Mouse (Mus musculus) yolk sac, embryonic 10.5 days (tissue): Measurements from ENCODE around the gene Phf21a.
"Not testable (repeated sequence)": the region's sequence is repeated elsewhere in the genome, so short reads cannot be mapped to it uniquely, and the experiment has no call there.

Experiments
- DNase-seq: peaks from one replicate; pipeline ENCODE4 v3.0.0-alpha.2; 2017; ENCODE audit warnings: low spot score

The Phf21a gene

GRCm38 (mm10) chr2:92082196-92082595 lies 10.7 kb upstream of the Phf21a start:
- no peak for DNase-seq

DNA sequence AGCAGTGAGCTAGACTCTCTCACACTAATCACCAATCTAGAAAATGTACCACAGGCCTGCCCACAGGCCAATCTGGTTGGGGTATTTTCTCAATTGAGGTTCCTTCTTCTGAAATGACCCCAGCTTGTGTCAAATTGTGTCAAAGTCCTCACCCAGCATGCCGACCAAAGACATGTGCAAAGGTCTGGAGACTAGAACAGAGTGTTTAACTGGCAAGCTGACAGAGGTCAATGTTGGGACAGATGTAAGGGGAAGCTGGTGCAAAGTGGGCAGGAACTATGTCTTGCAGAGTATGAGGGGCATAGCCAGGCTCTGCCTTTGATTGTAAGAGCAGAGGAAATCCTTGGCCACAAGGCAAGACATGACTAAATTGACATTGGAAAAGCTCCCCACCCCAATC lies 7.2 kb upstream of the Phf21a start:
- DNase-seq: no peak

DNA sequence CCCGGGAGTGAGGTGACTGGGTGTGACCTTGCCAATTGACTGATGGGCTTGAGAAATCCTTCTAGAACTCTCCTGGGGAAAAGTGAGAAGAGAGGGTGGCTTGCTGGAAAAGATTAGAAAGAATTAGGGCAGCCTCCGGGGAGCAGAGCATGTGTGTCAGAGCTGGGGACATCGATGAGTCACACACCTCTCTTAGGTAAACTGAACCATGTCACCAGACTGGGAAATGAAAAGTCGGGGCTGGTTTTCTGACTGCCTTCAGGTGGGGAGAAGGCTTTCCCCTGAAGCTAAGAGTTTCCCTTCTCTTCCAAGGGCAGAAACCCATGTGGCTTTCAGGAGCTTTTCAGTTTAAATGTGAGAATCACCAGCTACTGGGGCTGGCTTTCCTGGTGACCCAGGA lies 5.9 kb upstream of the Phf21a start:
- DNase-seq: no peak

- DNase-seq: no peak
Measured at GRCm38 (mm10) chr2:92089782-92090181, 3.1 kb upstream of the Phf21a start.

DNA sequence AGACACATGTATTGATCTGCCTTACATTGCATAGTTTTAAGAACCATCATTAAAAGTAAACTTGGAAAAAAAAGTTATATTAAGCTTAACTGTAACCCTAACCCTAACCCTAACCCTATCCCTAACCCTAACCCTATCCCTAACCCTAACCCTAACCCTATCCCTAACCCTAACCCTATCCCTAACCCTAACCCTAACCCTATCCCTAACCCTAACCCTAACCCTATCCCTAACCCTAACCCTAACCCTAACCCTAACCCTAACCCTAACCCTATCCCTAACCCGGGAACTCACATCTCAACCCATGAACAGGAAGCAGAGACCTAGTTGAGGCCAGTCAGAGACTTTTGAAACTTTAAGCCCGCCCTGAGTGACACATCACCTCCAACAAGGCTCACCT lies 586 bp downstream of the Phf21a start:
- DNase-seq: not testable (repeated sequence)

DNA sequence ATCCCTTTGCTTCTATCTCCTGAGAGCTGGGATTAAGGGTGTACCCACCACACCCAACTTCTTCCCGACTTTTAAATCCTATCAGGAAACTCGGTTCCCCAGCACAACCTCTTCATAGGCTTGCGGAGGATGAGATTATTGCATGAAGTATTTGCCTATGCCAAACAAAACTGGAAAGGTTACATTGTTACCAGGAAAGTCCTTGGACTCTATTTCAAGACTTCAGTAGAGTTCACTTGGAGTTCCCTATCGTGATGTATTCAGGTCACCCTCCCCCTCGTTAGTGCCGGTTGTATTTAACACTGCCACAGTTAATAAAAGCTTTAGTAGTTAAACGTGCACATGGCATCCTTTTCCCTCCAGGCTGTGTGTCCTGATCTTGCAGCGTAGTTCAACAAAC lies 1.2 kb downstream of the Phf21a start:
- DNase-seq: no peak

DNA sequence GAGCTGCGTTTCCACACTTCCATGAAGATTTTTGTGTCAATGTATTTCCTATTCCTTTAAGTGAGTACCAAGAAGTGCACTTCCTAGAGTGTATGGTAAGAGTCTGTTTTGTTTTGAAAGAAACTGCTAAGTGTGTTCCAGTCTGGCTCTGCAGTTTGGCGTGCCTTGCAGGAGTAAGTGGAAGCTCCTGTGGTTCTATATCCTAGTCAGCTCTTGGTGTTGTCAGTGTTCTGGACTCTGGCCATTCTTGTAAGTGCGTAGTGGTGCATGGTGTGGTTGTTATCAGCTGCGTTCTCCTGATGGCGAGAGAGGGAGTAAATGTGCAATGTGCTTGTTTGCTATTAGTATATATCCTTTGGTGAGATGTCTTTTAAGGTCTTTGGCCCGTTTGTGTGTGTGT lies 7.9 kb downstream of the Phf21a start:
- no peak for DNase-seq

DNA sequence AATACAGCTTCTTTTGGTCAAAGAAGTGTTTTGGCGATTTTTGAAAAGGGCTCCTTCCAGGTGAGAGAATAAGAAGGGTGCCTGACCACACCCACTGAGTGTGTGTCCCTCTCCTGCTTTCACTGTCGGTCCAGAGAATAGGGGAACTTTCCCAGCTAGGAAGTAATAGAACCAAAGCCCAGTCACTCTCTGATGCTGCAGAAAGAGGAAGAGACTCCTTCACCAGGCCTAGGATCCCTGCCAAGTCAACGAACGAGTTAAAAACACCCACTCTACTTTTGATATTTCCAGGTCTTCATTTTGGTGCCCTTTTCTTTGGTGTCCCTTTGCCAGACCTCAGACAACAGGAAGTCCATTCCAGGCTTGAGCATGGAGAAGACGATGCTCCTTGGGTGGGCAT lies 31.6 kb downstream of the Phf21a start:
- no peak for DNase-seq

GRCm38 (mm10) chr2:92125330-92125729 lies 32.4 kb downstream of the Phf21a start:
- no peak for DNase-seq

GRCm38 (mm10) chr2:92130071-92130470 lies 37.2 kb downstream of the Phf21a start:
- no peak for DNase-seq

DNA sequence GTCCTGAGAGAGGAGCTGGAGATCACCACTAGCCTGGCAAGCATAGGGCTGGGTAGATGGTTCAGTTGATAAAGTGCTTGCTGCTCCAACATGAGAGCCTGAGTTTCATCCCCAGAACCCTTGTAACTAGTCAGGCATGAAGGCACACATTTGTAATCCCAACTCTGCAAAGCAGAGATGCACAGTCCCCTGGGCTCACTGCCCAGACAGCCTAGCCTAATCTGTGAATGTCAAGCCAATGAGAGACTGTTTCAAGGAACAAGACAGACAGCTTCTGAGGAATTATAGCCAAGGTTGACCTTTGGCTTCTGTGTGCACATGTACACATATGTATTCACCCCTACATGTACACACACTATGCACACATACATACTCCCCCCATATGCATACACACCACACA lies 45.8 kb downstream of the Phf21a start:
- DNase-seq: no peak

- no peak for DNase-seq
Measured at GRCm38 (mm10) chr2:92139365-92139764, 46.4 kb downstream of the Phf21a start.

DNA sequence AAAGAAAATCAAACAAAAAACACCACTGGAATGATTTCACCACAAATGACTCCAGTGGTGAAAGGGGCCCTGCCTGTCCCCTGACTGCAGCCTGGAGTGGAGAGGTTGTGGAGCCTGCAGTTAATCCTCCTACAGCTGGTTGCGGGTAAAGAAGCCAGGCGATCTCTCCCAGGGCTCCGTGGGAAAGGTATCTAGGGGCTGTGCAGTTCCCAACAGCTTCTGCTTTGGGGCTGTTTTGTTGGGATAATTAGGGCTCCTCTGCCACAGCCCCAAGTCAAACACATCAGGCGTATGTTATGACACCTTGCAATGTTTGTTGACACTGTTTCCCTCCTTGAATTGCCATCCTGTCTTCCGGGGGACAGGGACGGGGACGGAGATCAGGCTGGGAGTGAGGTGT lies 47.5 kb downstream of the Phf21a start:
- DNase-seq: no peak

GRCm38 (mm10) chr2:92141073-92141472 lies 48.2 kb downstream of the Phf21a start:
- no peak for DNase-seq

- DNase-seq: no peak
Measured at GRCm38 (mm10) chr2:92143932-92144331, 51.0 kb downstream of the Phf21a start.

DNA sequence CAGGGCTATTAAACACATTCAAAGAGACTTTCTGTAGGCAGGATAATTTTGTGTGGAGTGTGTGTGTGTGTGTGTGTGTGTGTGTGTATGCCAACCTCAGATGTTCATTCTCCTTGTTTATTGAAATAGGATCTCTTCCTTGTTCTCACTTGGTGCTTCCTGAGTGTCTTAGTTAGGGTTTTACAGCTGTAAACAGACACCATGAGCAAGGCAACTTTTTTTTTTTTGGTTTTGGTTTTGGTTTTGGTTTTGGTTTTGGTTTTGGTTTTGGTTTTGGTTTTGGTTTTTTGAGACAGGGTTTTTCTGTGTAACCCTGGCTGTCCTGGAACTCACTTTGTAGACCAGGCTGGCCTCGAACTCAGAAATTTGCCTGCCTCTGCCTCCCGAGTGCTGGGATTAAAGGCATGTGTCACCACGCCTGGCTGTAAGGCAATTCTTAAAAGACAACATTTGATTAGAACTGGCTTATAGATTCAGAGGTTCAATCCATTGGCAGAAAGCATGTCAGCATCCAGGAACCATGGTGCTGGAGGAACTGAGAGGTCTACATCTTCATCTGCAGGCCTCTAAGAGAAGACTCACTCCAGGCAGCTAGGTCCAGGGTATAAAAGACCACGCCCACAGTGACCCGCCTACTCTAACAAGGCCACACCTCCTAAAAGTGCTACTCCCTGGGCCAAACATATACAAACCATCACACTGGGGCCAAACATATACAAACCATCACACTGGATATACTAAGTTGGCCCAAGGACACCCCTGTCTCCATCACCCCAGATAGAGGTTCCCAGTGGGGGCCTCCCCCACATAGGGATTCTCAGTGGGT lies 55.2 kb downstream of the Phf21a start:
- DNase-seq: not testable (repeated sequence)

DNA sequence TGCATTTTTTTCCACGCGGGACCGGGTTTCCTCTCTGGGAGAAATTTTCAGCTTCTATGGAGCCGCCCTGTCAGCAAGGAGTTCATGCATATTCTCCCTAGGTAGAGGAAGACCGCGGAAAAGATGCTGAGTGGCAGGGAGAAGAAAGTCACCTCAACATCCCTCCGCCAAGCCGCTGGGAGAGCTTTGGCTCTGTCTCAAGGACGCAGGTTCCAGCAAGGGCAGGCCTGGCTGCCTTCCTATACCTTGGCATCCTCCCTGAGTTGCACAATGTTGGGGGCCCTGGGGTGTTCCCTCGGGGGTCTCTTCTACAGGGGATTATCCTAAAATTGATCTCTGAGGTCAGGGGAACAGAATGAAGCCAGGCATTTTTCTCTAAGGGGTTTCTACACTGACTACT lies 71.4 kb downstream of the Phf21a start:
- no peak for DNase-seq

DNA sequence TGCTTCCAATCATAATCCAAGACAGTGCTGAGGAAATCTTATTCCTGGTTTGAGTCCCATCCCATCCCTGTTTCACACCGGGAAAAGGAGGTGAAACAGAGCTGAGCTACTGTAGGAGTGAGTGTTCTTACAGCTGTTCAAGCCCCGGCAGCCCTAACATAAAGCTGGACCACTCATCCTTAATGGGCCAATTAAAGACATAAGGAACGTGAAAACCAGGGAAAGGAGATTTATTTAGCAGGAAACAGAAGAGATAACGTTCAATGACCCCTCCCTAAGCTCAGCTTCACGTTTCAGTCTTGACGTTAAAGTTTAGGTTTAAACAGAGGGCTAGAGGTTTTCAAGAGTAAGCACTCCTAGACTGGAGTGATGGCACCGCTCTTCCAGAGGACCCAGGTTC lies 74.0 kb downstream of the Phf21a start:
- DNase-seq: no peak

DNA sequence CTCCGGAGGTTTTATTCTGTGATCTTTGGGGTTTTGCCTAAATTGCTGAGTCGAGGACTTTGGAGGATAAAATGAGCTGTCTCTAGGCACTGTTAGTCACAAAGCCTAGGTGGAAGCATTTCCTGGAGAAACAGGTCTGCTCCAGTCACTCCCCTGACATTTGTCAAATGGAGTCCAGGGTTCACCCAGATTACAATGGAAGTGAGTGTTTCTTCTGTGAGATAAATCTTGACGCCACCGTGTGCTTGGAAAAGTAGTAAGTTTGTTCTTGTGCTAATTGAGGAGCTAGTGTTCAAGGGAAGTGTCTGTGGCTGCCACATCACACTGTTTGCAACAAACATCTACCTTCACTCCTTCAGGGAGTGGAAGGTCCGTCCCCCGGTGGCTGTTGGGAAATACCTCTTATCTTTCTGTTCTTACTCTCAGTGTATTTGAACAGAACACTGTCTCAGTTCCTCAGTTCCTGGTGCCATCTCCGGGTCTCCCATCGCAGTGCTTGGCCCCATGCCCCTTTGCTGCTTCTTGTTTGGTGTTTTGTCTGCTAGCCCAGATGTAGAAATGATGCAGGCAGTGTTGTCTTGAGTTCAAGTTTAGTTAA lies 78.2 kb downstream of the Phf21a start:
- peak; percentile 61 for DNase-seq

GRCm38 (mm10) chr2:92172300-92172699 lies 79.4 kb downstream of the Phf21a start:
- no peak for DNase-seq

- DNase-seq: no peak
Measured at GRCm38 (mm10) chr2:92173186-92173585, 80.3 kb downstream of the Phf21a start.

- DNase-seq: peak; percentile 11
Measured at GRCm38 (mm10) chr2:92174265-92174664, 81.3 kb downstream of the Phf21a start.

- no peak for DNase-seq
Measured at GRCm38 (mm10) chr2:92175002-92175401, 82.1 kb downstream of the Phf21a start.

DNA sequence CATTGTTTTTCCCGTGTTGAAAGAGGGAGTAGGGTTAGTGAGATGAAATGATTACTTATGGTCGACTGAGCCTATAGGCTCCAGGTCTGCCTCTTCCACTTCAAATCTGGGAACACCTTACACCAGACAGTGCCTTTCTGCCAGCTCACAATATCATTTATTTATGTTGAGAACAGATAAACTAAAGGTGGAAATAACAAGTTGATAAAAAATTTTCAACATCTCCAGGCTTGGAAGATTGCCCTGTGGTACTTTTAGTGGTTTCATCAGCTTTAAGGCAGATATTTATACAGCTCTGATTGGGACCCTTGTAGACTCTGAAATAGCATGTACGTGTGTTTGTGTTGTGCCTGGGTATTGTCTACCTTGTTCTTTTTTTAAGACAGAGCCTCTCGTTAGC lies 83.4 kb downstream of the Phf21a start:
- no peak for DNase-seq
